Mouse (Mus musculus): ENCODE results near the gene Tifa. TPM values are rescaled to one million over a fixed set of nuclear protein-coding genes. Genes with fewer than 3 reads are reported as not detected.

Gene Tifa
- polyA plus RNA-seq, 1 experiment from 2014 or later = 5.3 TPM

DNA sequence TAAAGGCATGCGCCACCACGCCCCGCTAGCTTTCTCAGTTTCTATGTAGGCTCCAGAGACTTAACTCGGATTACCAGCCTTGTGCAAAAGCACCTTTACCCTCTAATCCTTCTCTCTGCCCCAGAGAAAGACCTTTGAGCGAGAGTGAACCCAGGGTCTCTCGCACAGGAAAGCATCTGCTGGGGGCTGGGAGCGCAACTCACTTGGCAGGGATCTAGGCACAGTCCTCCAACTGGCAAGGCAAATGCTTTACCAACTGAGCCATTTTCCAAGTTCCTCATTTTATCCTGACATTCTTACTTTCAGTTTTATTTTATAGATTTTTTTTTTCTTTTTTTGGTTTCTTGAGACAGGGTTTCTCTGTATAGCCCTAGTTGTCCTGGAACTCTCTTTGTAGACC is 3.4 kb downstream of the Tifa start:
- DNase-seq (ENCODE audit: low spot score) = no peak
- no peak overlapping the region for H3K4me2 ChIP-seq (replicated peaks)
- H3K27ac ChIP-seq = no peak overlapping the region
- 86% methylated on average over 7 of the region's 7 CpGs for WGBS
- no peaks in the 10 kb centered on the region for H3K9me3 ChIP-seq (ENCODE audit: control insufficient read depth, low read length)
- ATAC-seq (ENCODE audit: low FRiP score) = no peak
- no peaks in the 10 kb centered on the region for H3K36me3 ChIP-seq (replicated peaks; ENCODE audit: control insufficient read depth, insufficient read depth)
- H3K27me3 ChIP-seq (ENCODE audit: control insufficient read depth, insufficient read depth, low read length) = peaks cover 31% of the 10 kb centered on the region
- no peak overlapping the region for H3K4me3 ChIP-seq (replicated peaks; ENCODE audit: low read length)
- H3K4me1 ChIP-seq (replicated peaks; ENCODE audit: control insufficient read depth, insufficient read depth, low read length) = peaks cover 8% of the 10 kb centered on the region
- H3K9ac ChIP-seq = no peak overlapping the region

DNA sequence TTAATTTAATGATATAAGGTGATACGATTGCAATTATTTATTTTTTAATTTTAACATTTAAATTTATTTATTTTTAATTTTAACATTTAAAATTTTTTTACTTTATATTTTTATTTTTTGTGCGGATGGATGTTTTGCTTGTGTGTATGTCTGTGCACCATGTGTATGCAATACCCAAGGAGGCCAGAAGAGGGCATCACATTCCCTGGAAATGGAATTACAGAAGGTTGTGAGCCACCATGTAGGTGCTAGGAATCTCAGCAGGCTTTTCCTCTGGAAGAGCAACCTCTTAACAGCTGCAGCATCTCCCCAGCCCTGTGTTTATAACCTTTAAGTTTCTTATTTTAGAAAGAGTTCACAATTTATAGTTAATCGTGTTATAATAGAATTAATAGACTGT is 6.2 kb downstream of the Tifa start:
- no peaks in the 10 kb centered on the region for H3K4me1 ChIP-seq (replicated peaks; ENCODE audit: control insufficient read depth, insufficient read depth, low read length)
- no peaks in the 10 kb centered on the region for H3K9me3 ChIP-seq (ENCODE audit: control insufficient read depth, low read length)
- ATAC-seq (ENCODE audit: low FRiP score) = no peak
- no peak overlapping the region for H3K4me2 ChIP-seq (replicated peaks)
- no peak overlapping the region for H3K4me3 ChIP-seq (replicated peaks; ENCODE audit: low read length)
- H3K27me3 ChIP-seq (ENCODE audit: control insufficient read depth, insufficient read depth, low read length) = peaks cover 5% of the 10 kb centered on the region
- no peaks in the 10 kb centered on the region for H3K36me3 ChIP-seq (replicated peaks; ENCODE audit: control insufficient read depth, insufficient read depth)
- H3K27ac ChIP-seq = no peak overlapping the region
- no peak for DNase-seq (ENCODE audit: low spot score)
- 99% methylated on average over 3 of the region's 3 CpGs for WGBS
- H3K9ac ChIP-seq = no peak overlapping the region

DNA sequence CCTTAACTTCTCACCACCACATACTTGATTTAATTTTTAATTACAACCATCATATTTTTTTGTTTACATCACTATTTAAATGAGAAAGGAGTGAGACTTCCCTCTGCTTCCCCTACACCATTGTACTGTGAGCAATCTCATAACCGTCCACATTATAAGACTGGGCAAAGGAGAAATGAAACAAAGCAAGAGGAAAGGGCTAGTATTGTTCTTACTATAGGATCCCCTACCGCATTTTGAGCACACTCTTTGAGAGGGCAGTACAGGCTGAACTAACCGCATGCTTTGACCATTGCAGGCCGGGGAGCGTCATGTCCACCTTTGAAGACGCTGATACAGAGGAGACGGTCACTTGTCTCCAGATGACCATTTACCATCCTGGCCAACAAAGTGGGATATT is 6.7 kb downstream of the Tifa start:
- Histone ChIP-seq H3K4me2 (replicated peaks) (no peak overlapping the region), H3K4me3 (replicated peaks; ENCODE audit: low read length) (no peak overlapping the region), H3K9ac (no peak overlapping the region), H3K36me3 (replicated peaks; ENCODE audit: control insufficient read depth, insufficient read depth) (no peaks in the 10 kb centered on the region), H3K27ac (no peak overlapping the region), H3K4me1 (replicated peaks; ENCODE audit: control insufficient read depth, insufficient read depth, low read length) (no peaks in the 10 kb centered on the region), H3K27me3 (ENCODE audit: control insufficient read depth, insufficient read depth, low read length) (peaks cover 4% of the 10 kb centered on the region; the same call in 1 of the 2 replicates), H3K9me3 (ENCODE audit: control insufficient read depth, low read length) (no peaks in the 10 kb centered on the region)
- 93% methylated on average over 7 of the region's 7 CpGs for WGBS
- ATAC-seq (ENCODE audit: low FRiP score) (no peak), DNase-seq (ENCODE audit: low spot score) (no peak)

DNA sequence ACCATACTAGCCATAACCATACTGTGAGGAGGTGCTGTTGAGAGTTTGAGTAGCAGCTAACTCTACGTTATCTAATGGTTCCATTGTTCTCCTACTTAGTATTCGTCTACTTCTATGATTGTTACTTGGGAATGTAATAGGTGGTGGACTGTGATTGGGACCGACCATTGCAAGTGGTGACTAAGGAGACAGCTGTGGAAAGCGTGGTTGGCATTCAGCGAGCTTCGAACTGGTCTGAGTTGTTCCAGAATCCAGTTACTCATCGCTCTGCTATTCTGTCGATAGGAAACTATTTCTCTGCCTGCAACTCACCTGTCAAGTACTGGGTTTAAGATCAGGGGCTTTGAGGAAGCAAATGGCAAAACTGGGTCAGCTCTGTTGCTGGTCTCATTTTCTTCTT is 11.6 kb downstream of the Tifa start:
- no peak overlapping the region for H3K9ac ChIP-seq
- 95% methylated on average over 8 of the region's 8 CpGs for WGBS
- H3K27ac ChIP-seq = no peak overlapping the region
- peaks cover 5% of the 10 kb centered on the region for H3K36me3 ChIP-seq (replicated peaks; ENCODE audit: control insufficient read depth, insufficient read depth)
- H3K27me3 ChIP-seq (ENCODE audit: control insufficient read depth, insufficient read depth, low read length) = no peaks in the 10 kb centered on the region
- H3K9me3 ChIP-seq (ENCODE audit: control insufficient read depth, low read length) = no peaks in the 10 kb centered on the region
- no peak overlapping the region for H3K4me3 ChIP-seq (replicated peaks; ENCODE audit: low read length)
- ATAC-seq (ENCODE audit: low FRiP score) (no peak), DNase-seq (ENCODE audit: low spot score) (no peak)
- no peaks in the 10 kb centered on the region for H3K4me1 ChIP-seq (replicated peaks; ENCODE audit: control insufficient read depth, insufficient read depth, low read length)
- no peak overlapping the region for H3K4me2 ChIP-seq (replicated peaks)

DNA sequence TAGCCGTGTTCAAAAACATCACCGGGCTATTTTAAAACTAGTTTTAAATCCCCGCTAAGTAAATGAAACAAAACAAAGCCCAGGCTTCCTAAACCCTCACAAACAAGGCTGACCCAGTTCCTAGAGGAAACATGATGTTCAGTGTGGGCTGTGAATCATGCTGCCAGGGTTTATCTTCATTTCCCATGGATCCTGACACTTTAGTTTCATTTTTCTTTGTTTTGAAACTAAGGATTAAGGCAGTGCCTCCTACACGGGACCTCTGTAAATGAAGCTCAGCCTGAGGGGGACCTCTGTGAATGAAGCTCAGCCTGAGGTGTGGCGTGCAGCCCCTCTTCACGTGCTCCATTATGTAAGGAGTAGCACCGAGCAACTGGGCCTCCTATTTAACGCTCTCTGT is 13.2 kb downstream of the Tifa start:
- no peak overlapping the region for H3K27ac ChIP-seq
- peaks cover 16% of the 10 kb centered on the region for H3K36me3 ChIP-seq (replicated peaks; ENCODE audit: control insufficient read depth, insufficient read depth)
- H3K4me1 ChIP-seq (replicated peaks; ENCODE audit: control insufficient read depth, insufficient read depth, low read length) = no peaks in the 10 kb centered on the region
- H3K27me3 ChIP-seq (ENCODE audit: control insufficient read depth, insufficient read depth, low read length) = no peaks in the 10 kb centered on the region
- no peak overlapping the region for H3K4me3 ChIP-seq (replicated peaks; ENCODE audit: low read length)
- ATAC-seq (ENCODE audit: low FRiP score) (no peak), DNase-seq (ENCODE audit: low spot score) (no peak)
- no peak overlapping the region for H3K4me2 ChIP-seq (replicated peaks)
- no peak overlapping the region for H3K9ac ChIP-seq
- 65% methylated on average over 8 of the region's 8 CpGs for WGBS
- H3K9me3 ChIP-seq (ENCODE audit: control insufficient read depth, low read length) = no peaks in the 10 kb centered on the region

DNA sequence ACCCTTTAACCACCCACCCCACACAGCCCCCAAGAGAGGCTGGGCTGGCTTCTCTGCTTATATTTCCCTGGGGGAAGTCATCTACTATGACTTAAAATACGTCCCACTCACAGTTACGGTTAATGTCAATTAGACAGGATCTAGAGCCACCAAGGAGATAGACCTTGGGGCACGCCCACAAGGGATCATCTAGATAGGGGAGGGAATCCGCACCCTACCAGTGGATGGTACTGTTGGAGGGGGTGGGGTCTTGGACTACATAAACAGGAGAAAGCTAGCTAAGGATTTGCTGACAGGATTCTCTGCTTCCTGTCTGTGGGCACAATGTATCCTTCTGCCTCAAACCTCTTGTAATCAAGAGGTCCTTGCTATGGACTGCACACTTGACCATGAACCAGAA is 14.8 kb downstream of the Tifa start:
- Histone ChIP-seq H3K4me2 (replicated peaks) (no peak overlapping the region), H3K9ac (no peak overlapping the region), H3K4me1 (replicated peaks; ENCODE audit: control insufficient read depth, insufficient read depth, low read length) (no peaks in the 10 kb centered on the region), H3K9me3 (ENCODE audit: control insufficient read depth, low read length) (no peaks in the 10 kb centered on the region), H3K27ac (no peak overlapping the region), H3K27me3 (ENCODE audit: control insufficient read depth, insufficient read depth, low read length) (no peaks in the 10 kb centered on the region), H3K4me3 (replicated peaks; ENCODE audit: low read length) (no peak overlapping the region), H3K36me3 (replicated peaks; ENCODE audit: control insufficient read depth, insufficient read depth) (peaks cover 32% of the 10 kb centered on the region)
- DNase-seq (ENCODE audit: low spot score) (no peak), ATAC-seq (ENCODE audit: low FRiP score) (no peak)
- 90% methylated on average over 4 of the region's 4 CpGs for WGBS

DNA sequence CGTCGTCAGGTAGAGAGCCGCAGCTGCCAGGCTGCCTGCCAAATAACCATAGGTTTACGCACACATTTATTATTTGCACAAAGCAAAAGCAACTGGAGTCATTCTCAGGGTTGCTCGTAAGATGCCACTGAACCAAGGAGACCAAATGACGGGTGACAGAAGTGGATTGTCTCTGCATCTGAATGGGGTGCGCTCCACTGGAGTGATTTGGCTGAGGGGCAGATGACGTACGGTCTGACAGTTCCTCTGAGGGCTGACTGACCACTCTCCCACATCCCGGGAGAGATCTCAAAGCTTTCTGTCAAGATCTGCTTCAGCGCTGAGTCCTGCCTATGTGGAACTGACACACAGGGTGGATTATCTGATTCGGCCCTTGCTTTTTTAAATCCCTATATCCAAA is 15.5 kb downstream of the Tifa start:
- H3K27me3 ChIP-seq (ENCODE audit: control insufficient read depth, insufficient read depth, low read length) = no peaks in the 10 kb centered on the region
- ATAC-seq (ENCODE audit: low FRiP score) = no peak

DNA sequence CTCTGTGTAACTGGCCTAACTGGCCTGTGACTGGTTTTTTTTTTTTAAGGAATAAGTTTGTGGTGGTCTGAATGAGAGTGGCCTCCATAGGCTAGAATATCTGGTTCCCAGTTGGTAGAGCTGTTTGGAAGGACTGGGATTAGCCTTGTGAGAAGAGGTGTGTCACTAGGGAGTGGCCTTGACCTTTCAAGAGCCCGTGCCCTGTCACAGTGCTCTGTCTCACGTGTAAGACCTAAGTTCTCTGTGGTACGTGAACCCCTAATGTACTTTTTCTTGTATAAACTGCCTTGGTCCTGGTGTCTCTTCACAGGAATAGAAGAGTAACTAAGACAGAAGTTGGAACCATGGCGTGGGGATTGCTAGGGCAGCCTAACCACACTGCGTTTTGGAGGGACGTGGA is 16.4 kb downstream of the Tifa start:
- 91% methylated on average over 6 of the region's 6 CpGs for WGBS
- H3K9ac ChIP-seq = no peak overlapping the region
- no peak for ATAC-seq (ENCODE audit: low FRiP score)

More for the DNA sequence above, 15.5 kb downstream of the Tifa start:
- Histone ChIP-seq H3K4me1 (replicated peaks; ENCODE audit: control insufficient read depth, insufficient read depth, low read length) (no peaks in the 10 kb centered on the region), H3K27ac (no peak overlapping the region), H3K9ac (no peak overlapping the region), H3K9me3 (ENCODE audit: control insufficient read depth, low read length) (no peaks in the 10 kb centered on the region), H3K36me3 (replicated peaks; ENCODE audit: control insufficient read depth, insufficient read depth) (peaks cover 38% of the 10 kb centered on the region), H3K4me2 (replicated peaks) (no peak overlapping the region), H3K4me3 (replicated peaks; ENCODE audit: low read length) (no peak overlapping the region)
- WGBS = 65% methylated on average over 12 of the region's 12 CpGs
- DNase-seq (ENCODE audit: low spot score) = no peak

DNA sequence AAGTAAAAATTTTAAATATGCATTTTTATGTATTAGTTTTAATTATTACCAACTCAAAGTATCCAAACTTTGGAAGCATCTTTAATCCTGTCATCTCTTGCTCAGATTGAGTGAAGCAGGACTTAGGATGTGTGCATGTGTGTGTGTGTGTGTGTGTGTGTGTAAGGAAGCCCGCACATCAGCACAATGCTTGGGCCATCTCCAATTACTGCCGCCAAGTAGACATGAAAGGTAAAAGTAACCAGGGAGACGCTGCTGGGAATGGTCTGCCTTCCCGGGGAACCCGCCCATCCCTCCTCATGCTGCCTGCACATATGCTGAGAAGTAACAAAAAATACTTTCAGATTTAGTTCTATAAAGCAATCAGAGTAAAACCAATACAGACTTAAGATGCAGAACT is 18.2 kb downstream of the Tifa start:
- H3K36me3 ChIP-seq (replicated peaks; ENCODE audit: control insufficient read depth, insufficient read depth) = peaks cover 65% of the 10 kb centered on the region
- ATAC-seq (ENCODE audit: low FRiP score) (no peak), DNase-seq (ENCODE audit: low spot score) (no peak)
- H3K27ac ChIP-seq = no peak overlapping the region
- H3K4me1 ChIP-seq (replicated peaks; ENCODE audit: control insufficient read depth, insufficient read depth, low read length) = no peaks in the 10 kb centered on the region
- no peaks in the 10 kb centered on the region for H3K27me3 ChIP-seq (ENCODE audit: control insufficient read depth, insufficient read depth, low read length)
- no peak overlapping the region for H3K9ac ChIP-seq
- no peak overlapping the region for H3K4me2 ChIP-seq (replicated peaks)
- no peaks in the 10 kb centered on the region for H3K9me3 ChIP-seq (ENCODE audit: control insufficient read depth, low read length)
- 25% methylated on average over 5 of the region's 5 CpGs for WGBS
- no peak overlapping the region for H3K4me3 ChIP-seq (replicated peaks; ENCODE audit: low read length)

More for the DNA sequence above, 16.4 kb downstream of the Tifa start:
- Histone ChIP-seq H3K4me3 (replicated peaks; ENCODE audit: low read length) (no peak overlapping the region), H3K27me3 (ENCODE audit: control insufficient read depth, insufficient read depth, low read length) (no peaks in the 10 kb centered on the region), H3K4me1 (replicated peaks; ENCODE audit: control insufficient read depth, insufficient read depth, low read length) (no peaks in the 10 kb centered on the region), H3K36me3 (replicated peaks; ENCODE audit: control insufficient read depth, insufficient read depth) (peaks cover 47% of the 10 kb centered on the region), H3K27ac (no peak overlapping the region), H3K9me3 (ENCODE audit: control insufficient read depth, low read length) (no peaks in the 10 kb centered on the region), H3K4me2 (replicated peaks) (no peak overlapping the region)
- DNase-seq (ENCODE audit: low spot score) = no peak

DNA sequence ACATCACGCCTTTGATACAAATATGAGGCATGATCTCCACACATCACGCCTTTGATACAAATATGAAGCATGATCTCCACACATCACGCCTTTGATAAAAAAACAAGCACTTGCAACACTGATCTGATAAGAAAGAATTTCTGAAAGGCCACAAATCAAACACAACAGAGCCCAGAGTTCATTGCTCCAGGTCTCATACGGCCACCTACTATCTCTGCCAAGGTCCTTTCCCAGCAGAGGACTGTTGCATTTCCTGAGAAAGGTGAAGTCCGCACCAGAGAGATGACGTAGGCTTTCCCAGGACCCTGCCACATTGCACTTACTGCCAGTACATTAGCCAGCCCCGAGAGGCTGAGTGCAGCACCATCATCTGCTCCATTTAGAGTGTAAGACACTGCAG is 19.5 kb downstream of the Tifa start:
- Histone ChIP-seq H3K4me3 (replicated peaks; ENCODE audit: low read length) (no peak overlapping the region), H3K27me3 (ENCODE audit: control insufficient read depth, insufficient read depth, low read length) (no peaks in the 10 kb centered on the region), H3K9ac (no peak overlapping the region), H3K4me1 (replicated peaks; ENCODE audit: control insufficient read depth, insufficient read depth, low read length) (no peaks in the 10 kb centered on the region), H3K27ac (no peak overlapping the region), H3K36me3 (replicated peaks; ENCODE audit: control insufficient read depth, insufficient read depth) (peaks cover 77% of the 10 kb centered on the region), H3K4me2 (replicated peaks) (no peak overlapping the region), H3K9me3 (ENCODE audit: control insufficient read depth, low read length) (no peaks in the 10 kb centered on the region)
- DNase-seq (ENCODE audit: low spot score) (no peak), ATAC-seq (ENCODE audit: low FRiP score) (no peak)
- WGBS = 95% methylated on average over 7 of the region's 7 CpGs

All from hindbrain, embryonic 14.5 days (tissue).